Mouse (Mus musculus): ENCODE measurements around the gene Fam208b. TPM values are rescaled to one million over a fixed set of nuclear protein-coding genes. Genes with fewer than 3 reads are reported as not detected.
A peak's percentile ranks its signal among the peaks of the same experiment; 100 is the strongest.

Gene Fam208b
- total RNA-seq (2021) = 10 to 100 TPM; 21.9 to 23.1 TPM
- long read RNA-seq, experiment 1, partial matches to known transcripts = 1 of 2 reads
- long read RNA-seq, experiment 1, other reads (novel, unspliced or antisense) = 1 of 2 reads
- long read RNA-seq, experiment 2, partial matches to known transcripts = 1 of 5 reads
- long read RNA-seq, experiment 2, other reads (novel, unspliced or antisense) = 4 of 5 reads

GRCm38 (mm10) chr13:3610795-3611438 is at the start of gene Fam208b:
Fam208b (minus strand) TSS chr13:3611108.
- DNase-seq (ENCODE audit: low spot score in 2 of 2) = peak; percentile 93 to 98

- no peak for DNase-seq (ENCODE audit: low spot score in 2 of 2)
Measured at GRCm38 (mm10) chr13:3659163-3660160, 48.6 kb upstream of the Fam208b start.

GRCm38 (mm10) chr13:3654432-3654831 is 43.5 kb upstream of the Fam208b start:
- no peak for DNase-seq (ENCODE audit: low spot score in 2 of 2)

DNA sequence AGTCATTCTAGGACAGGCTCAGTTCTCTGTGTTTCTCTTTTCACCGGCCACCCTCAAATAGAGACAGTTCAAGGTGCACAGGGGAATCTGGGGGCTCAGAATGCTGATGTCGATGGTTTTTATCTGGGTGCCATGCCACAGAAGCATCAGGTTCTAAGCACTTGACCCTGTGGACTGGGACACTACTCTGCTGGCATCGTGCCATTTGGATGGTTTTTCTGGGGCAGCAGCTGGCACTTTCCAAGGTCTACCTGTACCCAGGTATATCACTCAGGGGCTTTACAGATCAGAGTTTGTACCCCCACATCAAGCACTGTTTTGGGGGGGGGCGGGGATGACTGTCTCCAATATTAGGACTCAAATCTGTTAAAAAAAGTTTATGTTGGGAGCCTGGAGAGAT is 39.7 kb upstream of the Fam208b start:
- DNase-seq (ENCODE audit: low spot score in 2 of 2) = no peak

DNA sequence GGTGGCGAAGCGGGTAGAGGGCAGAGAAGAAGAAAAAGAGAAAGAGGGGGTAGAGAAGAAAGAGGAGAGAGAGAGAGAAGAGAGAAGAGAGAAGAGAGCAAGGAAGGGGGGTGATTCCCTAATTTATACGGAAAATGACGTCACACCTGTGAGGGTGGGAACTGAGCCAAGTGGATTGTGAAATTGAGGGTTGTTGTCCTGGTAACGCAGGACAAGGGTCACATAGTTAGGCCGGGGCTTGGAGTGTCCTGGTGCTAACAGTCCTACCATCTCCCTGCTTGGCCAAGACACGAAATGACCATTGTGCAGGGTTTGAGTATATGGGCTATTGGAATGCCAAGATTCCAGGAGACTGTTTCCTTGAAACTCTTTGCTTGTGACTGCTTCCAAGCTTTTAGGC is 35.7 kb upstream of the Fam208b start:
- no peak for DNase-seq (ENCODE audit: low spot score in 2 of 2)

DNA sequence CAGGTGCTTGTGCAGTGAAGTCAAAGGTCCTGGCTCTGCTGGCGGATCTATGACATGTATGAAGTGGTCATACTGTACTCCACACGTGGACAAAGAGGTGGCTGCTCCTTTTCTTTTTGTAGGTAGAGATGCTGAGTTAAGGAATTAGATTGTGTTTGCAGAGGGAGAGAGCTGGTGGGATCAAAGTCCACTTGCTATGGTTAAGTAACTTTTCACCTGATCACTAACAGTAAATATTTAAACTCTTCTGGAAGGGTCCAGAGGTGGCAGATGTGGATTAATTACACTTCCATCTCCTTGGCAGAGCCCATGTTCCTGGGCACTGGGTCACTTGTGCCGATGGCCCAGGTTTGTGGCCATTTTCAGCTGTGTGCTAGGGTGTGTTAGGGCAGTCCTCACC is 35.0 kb upstream of the Fam208b start:
- no peak for DNase-seq (ENCODE audit: low spot score in 2 of 2)

- DNase-seq (ENCODE audit: low spot score in 2 of 2) = no peak
Measured at GRCm38 (mm10) chr13:3644871-3645270, 34.0 kb upstream of the Fam208b start.

- DNase-seq (ENCODE audit: low spot score in 2 of 2) = no peak
Measured at GRCm38 (mm10) chr13:3642538-3642937, 31.6 kb upstream of the Fam208b start.

DNA sequence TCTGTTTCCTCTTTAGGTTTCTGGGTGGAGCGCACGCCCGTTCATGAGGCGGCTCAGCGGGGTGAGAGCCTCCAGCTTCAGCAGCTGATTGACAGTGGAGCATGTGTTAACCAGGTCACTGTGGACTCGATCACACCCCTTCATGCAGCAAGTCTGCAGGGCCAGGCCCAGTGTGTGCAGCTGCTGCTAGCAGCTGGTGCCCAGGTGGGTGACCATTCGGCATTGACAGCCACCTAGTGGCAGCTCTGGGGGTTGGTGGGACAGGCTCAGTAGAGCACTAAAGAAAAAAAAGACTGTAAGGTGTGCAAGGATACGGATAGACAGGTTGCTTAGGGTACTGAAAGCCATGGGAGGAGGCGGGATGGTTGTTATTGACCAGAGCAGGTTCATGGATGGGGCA is 31.1 kb upstream of the Fam208b start:
- DNase-seq (ENCODE audit: low spot score in 2 of 2) = no peak

DNA sequence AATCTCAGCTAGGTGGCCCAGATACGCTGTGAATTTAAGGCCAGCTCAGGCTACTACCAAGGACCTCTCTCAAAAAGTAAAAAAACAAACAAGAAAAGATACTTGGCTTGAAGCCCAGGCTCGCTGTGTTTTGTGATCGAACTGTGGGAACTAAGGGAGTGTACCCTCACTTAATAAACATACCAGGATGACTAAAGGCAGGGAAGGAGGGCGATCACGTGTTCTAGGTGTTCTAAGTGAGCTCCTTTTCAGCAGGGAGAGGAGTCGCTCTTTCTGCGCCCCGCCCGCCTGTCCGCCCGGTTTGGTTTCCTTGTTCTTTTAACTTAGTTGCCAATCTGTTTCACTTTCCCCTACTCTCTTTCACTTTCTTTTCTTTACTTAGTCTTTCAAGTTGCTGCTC is 25.9 kb upstream of the Fam208b start:
- no peak for DNase-seq (ENCODE audit: low spot score in 2 of 2)

- DNase-seq (ENCODE audit: low spot score in 2 of 2) = no peak
Measured at GRCm38 (mm10) chr13:3635076-3635475, 24.2 kb upstream of the Fam208b start.

DNA sequence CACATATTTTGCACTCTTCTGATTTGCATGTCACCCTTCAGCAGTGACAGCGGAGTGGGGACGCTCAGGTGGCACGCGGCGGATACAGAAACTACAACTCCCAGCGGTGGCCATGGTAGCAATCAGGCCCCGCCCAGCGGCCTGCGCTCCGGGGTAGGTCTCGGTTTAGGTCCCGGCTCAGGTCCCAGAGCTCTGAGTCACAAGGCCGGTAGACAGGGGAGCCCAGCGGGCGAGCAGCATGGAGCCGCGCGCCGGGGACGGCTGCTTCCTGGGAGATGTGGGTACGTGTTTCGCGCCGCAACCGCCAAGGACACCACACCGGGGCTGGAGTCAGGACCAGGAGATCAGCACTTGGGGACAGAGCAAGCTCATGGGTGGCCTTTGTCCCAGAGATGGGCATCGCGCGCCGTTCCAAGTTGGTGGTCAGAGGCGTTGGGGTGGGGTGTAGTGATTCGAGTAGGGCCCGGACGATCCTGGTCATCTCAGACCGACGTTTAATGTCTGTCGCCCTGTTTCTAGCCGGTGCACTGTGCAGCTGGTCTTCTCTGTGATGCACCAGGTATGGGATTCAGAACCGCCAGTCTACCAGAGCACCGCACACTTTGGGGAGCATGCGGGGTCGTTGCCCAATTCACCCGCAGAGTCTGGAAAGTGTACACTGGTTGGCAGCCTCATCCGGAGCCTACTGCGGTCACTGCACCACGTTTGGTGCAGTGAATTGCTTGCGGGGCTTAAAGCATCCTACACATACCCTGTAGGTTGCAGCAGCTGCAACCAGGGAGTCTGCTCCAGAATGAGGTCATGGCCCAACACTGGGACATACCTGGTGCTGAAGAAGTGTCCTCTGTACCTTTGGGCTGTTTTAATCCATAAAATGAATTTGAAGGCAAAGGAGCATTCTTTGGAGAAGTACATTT is 23.2 kb upstream of the Fam208b start, which contains the start of gene Asb13:
Asb13 (plus strand) TSS at position 138 of the 917 bp plus-strand sequence.
- peak; percentile 43 to 76 for DNase-seq (ENCODE audit: low spot score in 2 of 2)

DNA sequence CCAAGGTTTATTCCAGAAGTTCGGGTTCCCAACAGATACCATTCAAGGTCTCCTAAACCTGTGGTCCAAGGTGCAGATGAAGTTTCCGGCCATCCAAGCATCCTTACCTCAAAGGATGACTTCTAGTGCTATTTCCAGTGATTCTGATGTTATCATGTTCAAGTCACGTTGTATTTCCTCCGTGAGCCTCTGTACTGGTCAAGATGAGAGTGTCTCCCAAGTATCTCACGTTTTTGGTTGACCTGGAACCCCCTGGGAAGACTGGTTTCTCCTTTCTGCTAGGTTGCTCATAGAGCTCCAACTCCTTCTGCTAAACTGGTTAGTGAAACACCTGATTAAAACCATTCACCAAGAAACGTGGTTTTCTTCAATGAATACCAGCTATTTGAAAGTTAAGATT is 22.2 kb upstream of the Fam208b start:
- no peak for DNase-seq (ENCODE audit: low spot score in 2 of 2)

GRCm38 (mm10) chr13:3632551-3632950 is 21.6 kb upstream of the Fam208b start:
- DNase-seq (ENCODE audit: low spot score in 2 of 2) = no peak

DNA sequence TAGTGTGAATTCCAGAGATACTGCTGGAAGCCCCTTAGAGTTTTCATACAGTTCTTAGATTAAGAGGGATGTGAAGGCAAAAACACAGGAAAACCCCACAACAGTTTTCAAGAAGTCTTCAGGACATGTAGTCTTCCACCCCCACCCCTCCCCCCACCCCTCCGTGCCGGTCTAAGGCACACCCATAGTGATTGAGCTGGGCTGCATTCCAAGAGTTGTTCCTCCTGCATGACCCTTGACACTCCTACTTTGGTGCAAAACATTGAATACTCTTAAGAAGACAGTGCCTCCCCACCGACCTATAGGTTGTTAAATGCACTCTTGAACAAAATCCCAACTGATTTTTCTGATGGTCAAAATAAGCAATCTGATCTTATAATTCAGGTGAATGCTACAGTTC is 17.2 kb upstream of the Fam208b start:
- DNase-seq (ENCODE audit: low spot score in 2 of 2) = no peak

DNA sequence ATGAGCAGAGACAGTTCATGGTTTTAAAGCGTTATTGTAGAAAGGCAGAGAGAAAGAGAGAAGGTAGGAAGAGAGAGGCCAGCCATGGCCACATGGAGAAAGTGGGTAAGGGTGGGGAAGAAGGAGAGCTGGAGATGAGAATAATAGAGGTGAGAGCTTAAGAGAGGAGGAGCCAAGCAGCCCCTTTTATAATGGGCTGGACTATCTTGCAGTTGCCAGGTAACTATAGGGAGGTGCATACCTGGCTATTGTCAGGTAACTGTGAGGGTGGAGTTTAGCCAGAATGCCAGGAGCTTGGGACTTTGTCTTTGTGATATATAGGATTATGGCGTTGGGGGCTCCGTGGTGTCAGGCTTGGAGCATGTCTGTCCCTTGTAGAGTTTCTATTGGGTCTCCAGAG is 16.2 kb upstream of the Fam208b start:
- DNase-seq (ENCODE audit: low spot score in 2 of 2) = no peak

- peak; percentile 39 to 47 for DNase-seq (ENCODE audit: low spot score in 2 of 2)
Measured at GRCm38 (mm10) chr13:3610118-3610794, 652 bp downstream of the Fam208b start.

GRCm38 (mm10) chr13:3609780-3610117 is 1.2 kb downstream of the Fam208b start:
- DNase-seq (ENCODE audit: low spot score in 2 of 2) = no peak

DNA sequence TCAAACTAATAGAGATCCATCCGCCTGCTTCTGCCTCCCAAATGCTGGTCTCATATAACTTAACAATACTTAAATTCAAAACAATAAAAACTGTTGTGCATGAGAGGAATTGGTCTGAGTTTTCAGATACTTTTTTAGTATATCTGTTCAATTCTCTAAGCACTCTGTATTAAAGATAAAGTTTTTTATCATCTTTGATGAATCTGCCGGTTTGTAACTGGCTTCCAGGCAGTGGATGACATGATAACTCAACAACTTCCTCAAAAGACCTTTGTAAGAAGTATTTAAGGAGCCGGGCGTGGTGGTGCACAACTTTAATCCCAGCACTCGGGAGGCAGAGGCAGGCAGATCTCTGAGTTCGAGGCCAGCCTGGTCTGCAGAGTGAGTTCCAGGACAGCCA is 14.7 kb downstream of the Fam208b start:
- no peak for DNase-seq (ENCODE audit: low spot score in 2 of 2)

DNA sequence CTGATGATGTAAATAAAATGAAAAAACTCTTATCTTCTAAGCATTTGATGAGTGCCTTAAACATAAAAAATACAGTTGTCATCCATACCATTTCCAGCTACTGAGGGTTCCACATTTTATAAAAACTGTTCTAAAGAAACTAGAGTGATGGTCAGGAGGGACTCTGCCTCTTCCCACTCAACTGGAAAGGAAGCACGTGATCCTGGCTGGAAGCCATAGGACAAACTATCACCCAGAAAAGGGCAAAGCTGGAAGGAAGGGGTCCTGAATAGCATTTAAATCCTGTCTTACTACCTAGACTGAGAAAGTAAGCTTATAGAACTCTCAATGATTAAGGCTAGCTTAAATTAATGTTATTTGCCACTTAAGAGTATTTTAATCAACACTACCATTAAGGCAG is 16.6 kb downstream of the Fam208b start:
- no peak for DNase-seq (ENCODE audit: low spot score in 2 of 2)

Measured in gastrocnemius, postnatal 4 days (tissue).